Mouse (Mus musculus) bone marrow macrophage, adult 2 months (primary cell): ENCODE measurements around the gene Pygm.

ENCODE experiments used
- CTCF ChIP-seq: IDR thresholded peaks from 2 replicates; pipeline ENCODE4 v1.5.1; 2012; ENCODE audit warnings: low read depth, mild to moderate bottlenecking, low read length, moderate library complexity
- POLR2A ChIP-seq: IDR thresholded peaks from 2 replicates; pipeline ENCODE4 v1.6.1; 2012; ENCODE audit warnings: mild to moderate bottlenecking, low read depth, low read length, borderline replicate concordance

DNA sequence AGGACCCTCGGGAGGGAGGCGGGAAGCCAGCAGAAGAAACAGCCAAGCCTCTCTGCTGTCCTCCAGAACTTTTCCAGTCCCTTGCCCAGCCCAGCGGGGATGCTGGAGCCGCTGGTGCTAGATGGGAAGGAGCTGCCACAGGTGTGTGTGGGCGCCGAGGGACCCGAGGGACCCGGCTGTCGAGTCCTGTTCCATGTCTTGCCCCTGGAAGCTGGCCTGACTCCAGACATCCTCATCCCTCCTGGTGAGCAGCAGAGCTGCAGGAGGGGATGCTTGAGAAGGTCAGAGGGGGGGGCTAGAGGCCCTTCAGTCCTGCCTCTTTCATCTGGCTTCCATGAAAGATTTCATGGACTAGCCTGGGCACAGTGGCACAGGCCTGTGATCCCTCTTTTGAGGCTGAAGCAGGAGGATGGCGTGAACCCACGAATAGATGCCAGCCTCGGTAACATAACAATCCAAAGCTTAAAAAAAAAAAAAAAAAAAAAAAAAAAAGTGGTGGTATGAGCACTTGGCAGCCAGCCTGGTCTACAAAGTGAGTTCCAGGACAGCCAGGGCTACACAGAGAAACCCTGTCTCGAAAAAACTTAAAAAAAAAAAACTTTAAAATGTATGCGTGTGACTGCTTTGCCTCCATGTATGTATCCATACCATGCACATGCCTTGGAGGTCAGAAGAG is 32.6 kb upstream of the Pygm start:
- TF ChIP-seq POLR2A (no peak), CTCF (no peak)
